Mouse (Mus musculus): ENCODE measurements around the gene Gm20773. TPM values are rescaled to one million over a fixed set of nuclear protein-coding genes. Genes with fewer than 3 reads are reported as not detected.
"Not testable (repeated sequence)": the region's sequence is repeated elsewhere in the genome, so short reads cannot be mapped to it uniquely, and the experiment has no call there.

The Gm20773 gene
- not detected for total RNA-seq (2021)
- long read RNA-seq, experiment 1, result 0 reads
- long read RNA-seq, experiment 2, result 0 reads

- not testable (repeated sequence) for DNase-seq (ENCODE audit: low spot score in 2 of 2)
These were observed at the start of gene Gm20773 for GRCm38 (mm10) chrY:13493726-13494125. Gm20773 (plus strand) TSS chrY:13494026.

- DNase-seq (ENCODE audit: low spot score in 2 of 2), result not testable (repeated sequence)
These were observed 28.3 kb upstream of the Gm20773 start, which contains the start of gene Gm21866 for GRCm38 (mm10) chrY:13465479-13465878. Gm21866 (minus strand) TSS chrY:13465579.

Other genes starting within 250 kb of the Gm20773 start
- not detected for gene Gm21440, start 241.6 kb upstream of the Gm20773 start, total RNA-seq (2021)
- not detected for gene Gm21454, start 241.6 kb upstream of the Gm20773 start, total RNA-seq (2021)
- not detected for gene Gm21725, start 145.0 kb upstream of the Gm20773 start, total RNA-seq (2021)
- gene Gm21866, start 28.4 kb upstream of the Gm20773 start, total RNA-seq (2021), result not detected